16 mouse cellular contexts compared by ENCODE assay signal in the genomic region with DNA sequence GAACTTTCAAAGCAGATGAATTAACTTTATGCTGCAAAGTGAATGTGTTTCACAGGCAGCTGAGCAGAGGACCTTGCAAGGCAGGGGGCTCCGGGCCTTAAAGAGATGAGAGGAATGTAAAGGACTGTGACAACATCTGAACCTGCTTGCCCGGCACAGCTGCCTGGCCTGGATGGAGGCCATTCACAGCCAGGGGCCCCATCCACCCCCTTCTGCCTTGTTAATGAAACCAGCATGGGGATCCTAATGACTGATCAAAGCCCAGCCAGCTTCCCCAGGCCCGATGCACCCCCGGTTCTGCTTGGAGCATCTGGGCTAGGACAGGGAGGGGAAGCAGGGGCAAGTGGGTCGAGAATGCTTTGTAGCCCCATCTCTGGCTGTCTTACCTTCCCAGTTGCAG.
DNase-seq lines count a peak whose midpoint lies in the region; ATAC-seq and TF ChIP-seq lines count a peak whose summit lies in the region.
"Had no signal": no experiment of that assay in that cellular context is flagged by ENCODE, and none has a peak within 500 bp of the region (broad histone marks: within the 10 kb centered on the region; RNA-seq: fewer than 3 reads in every experiment).

No protein-coding gene starts in this region.

- peaks cover 21% of the 10 kb centered on the region for H3K36me3 ChIP-seq in forebrain, embryonic 10.5 days (replicated peaks)
- no peaks in the 10 kb centered on the region; the same call in 1 of the 2 replicates for H3K36me3 ChIP-seq in forebrain, postnatal 0 days (ENCODE audit: insufficient read depth)
- H3K36me3 ChIP-seq in lung, embryonic 16.5 days (ENCODE audit: control insufficient read depth, insufficient read depth, low read length): no peaks in the 10 kb centered on the region
- no peaks in the 10 kb centered on the region for H3K36me3 ChIP-seq in limb, embryonic 13.5 days
- no peaks in the 10 kb centered on the region for H3K36me3 ChIP-seq in intestine, postnatal 0 days (ENCODE audit: control insufficient read depth, insufficient read depth)
- H3K36me3 ChIP-seq: liver, embryonic 13.5 days; neural tube, embryonic 12.5 days; stomach, embryonic 15.5 days had no signal

- no peak overlapping the region for H3K4me3 ChIP-seq in forebrain, embryonic 10.5 days
- H3K4me3 ChIP-seq in forebrain, postnatal 0 days (ENCODE audit: low read depth, low read length): no peak overlapping the region
- no peak overlapping the region for H3K4me3 ChIP-seq in lung, embryonic 16.5 days (ENCODE audit: low read length)
- no peak overlapping the region for H3K4me3 ChIP-seq in limb, embryonic 13.5 days
- no peak overlapping the region for H3K4me3 ChIP-seq in intestine, postnatal 0 days (ENCODE audit: low read depth, low read length)
- H3K4me3 ChIP-seq: liver, embryonic 13.5 days; neural tube, embryonic 12.5 days; stomach, embryonic 15.5 days had no signal

- no peak for TF ChIP-seq CTCF in forebrain, postnatal 0 days (IDR thresholded peaks at IDR 0.05; ENCODE audit: low read depth)
- TF ChIP-seq CTCF in intestine, postnatal 0 days (IDR thresholded peaks at IDR 0.05; ENCODE audit: low read depth): no peak

- no peak overlapping the region for H3K9ac ChIP-seq in forebrain, postnatal 0 days
- H3K9ac ChIP-seq in lung, embryonic 16.5 days (ENCODE audit: low read length): peak overlapping the region; percentile 47; the same call in 1 of the 2 replicates
- 0 out of 2 replicates have a peak overlapping the region, but pooled peaks have one; percentile 45 for H3K9ac ChIP-seq in limb, embryonic 13.5 days
- H3K9ac ChIP-seq in intestine, postnatal 0 days (ENCODE audit: low read depth, low read length): no peak overlapping the region
- H3K9ac ChIP-seq: liver, embryonic 13.5 days; neural tube, embryonic 12.5 days; stomach, embryonic 15.5 days had no signal

- no peaks in the 10 kb centered on the region for H3K9me3 ChIP-seq in forebrain, embryonic 10.5 days
- H3K9me3 ChIP-seq in forebrain, postnatal 0 days (ENCODE audit: low read length): no peaks in the 10 kb centered on the region
- H3K9me3 ChIP-seq in lung, embryonic 16.5 days (ENCODE audit: control insufficient read depth, low read length): no peaks in the 10 kb centered on the region
- H3K9me3 ChIP-seq in limb, embryonic 13.5 days: no peaks in the 10 kb centered on the region
- H3K9me3 ChIP-seq in intestine, postnatal 0 days (ENCODE audit: control insufficient read depth): no peaks in the 10 kb centered on the region
- H3K9me3 ChIP-seq: liver, embryonic 13.5 days; neural tube, embryonic 12.5 days; stomach, embryonic 15.5 days had no signal

- peak; percentile 56 for DNase-seq in forebrain, embryonic 10.5 days (ENCODE audit: extremely low spot score, low spot score)
- DNase-seq in forebrain, postnatal 0 days: no peak
- no peak for DNase-seq in lung, postnatal 36 days
- DNase-seq in ovary, postnatal 14 days (ENCODE audit: low spot score): no peak
- no peak for DNase-seq in yolk sac, embryonic 10.5 days (ENCODE audit: low spot score)
- DNase-seq: adrenal gland, adult 8-10 months; kidney, postnatal 4 days; liver, embryonic 13.5 days; right cerebral cortex, postnatal 4 days had no signal

- peak overlapping the region; percentile 75 for H3K27ac ChIP-seq in forebrain, embryonic 10.5 days
- H3K27ac ChIP-seq in forebrain, postnatal 0 days (ENCODE audit: low read depth, low read length): no peak overlapping the region
- no peak overlapping the region for H3K27ac ChIP-seq in lung, embryonic 16.5 days (ENCODE audit: low read length)
- no peak overlapping the region for H3K27ac ChIP-seq in limb, embryonic 13.5 days
- H3K27ac ChIP-seq in intestine, postnatal 0 days (ENCODE audit: low read depth, low read length): no peak overlapping the region
- H3K27ac ChIP-seq: liver, embryonic 13.5 days; macrophage; neural tube, embryonic 12.5 days; stomach, embryonic 15.5 days had no signal

- no peak for ATAC-seq in forebrain, postnatal 0 days
- no peak for ATAC-seq in lung, embryonic 16.5 days (ENCODE audit: low read depth)
- no peak for ATAC-seq in limb, embryonic 13.5 days (ENCODE audit: low FRiP score, low read depth)
- ATAC-seq in intestine, postnatal 0 days: no peak
- ATAC-seq: inflammation-experienced regulatory T-cells, adult 6 months had no signal

- peaks cover 67% of the 10 kb centered on the region for H3K4me1 ChIP-seq in forebrain, embryonic 10.5 days
- H3K4me1 ChIP-seq in forebrain, postnatal 0 days (ENCODE audit: insufficient read depth): no peaks in the 10 kb centered on the region
- H3K4me1 ChIP-seq in lung, embryonic 16.5 days (replicated peaks; ENCODE audit: control insufficient read depth, insufficient read depth, low read length): no peaks in the 10 kb centered on the region
- H3K4me1 ChIP-seq in limb, embryonic 13.5 days: peaks cover 40% of the 10 kb centered on the region
- H3K4me1 ChIP-seq in intestine, postnatal 0 days (replicated peaks; ENCODE audit: control insufficient read depth, insufficient read depth, low read length): no peaks in the 10 kb centered on the region
- H3K4me1 ChIP-seq: liver, embryonic 13.5 days; stomach, embryonic 15.5 days had no signal

- H3K27me3 ChIP-seq in forebrain, embryonic 10.5 days (ENCODE audit: poor library complexity, severe bottlenecking): peaks cover 11% of the 10 kb centered on the region
- H3K27me3 ChIP-seq in forebrain, postnatal 0 days (ENCODE audit: insufficient read depth, low read length): no peaks in the 10 kb centered on the region
- no peaks in the 10 kb centered on the region for H3K27me3 ChIP-seq in lung, embryonic 16.5 days (ENCODE audit: control insufficient read depth, insufficient read depth, low read depth, low read length)
- H3K27me3 ChIP-seq in limb, embryonic 13.5 days: peaks cover 84% of the 10 kb centered on the region
- no peaks in the 10 kb centered on the region for H3K27me3 ChIP-seq in intestine, postnatal 0 days (replicated peaks; ENCODE audit: control insufficient read depth, insufficient read depth, low read length)
- H3K27me3 ChIP-seq: liver, embryonic 13.5 days; neural tube, embryonic 12.5 days; stomach, embryonic 15.5 days had no signal

- no peak overlapping the region for H3K4me2 ChIP-seq in forebrain, postnatal 0 days (ENCODE audit: low read depth)
- no peak overlapping the region for H3K4me2 ChIP-seq in lung, embryonic 16.5 days (ENCODE audit: low read depth, low read length)
- H3K4me2 ChIP-seq in limb, embryonic 13.5 days (replicated peaks): no peak overlapping the region
- H3K4me2 ChIP-seq in intestine, postnatal 0 days (replicated peaks; ENCODE audit: low read depth): no peak overlapping the region
- H3K4me2 ChIP-seq: liver, embryonic 13.5 days; neural tube, embryonic 12.5 days; stomach, embryonic 15.5 days had no signal

- WGBS in forebrain, embryonic 10.5 days: 4% methylated on average over 5 of the region's 5 CpGs
- 4% methylated on average over 5 of the region's 5 CpGs for WGBS in forebrain, postnatal 0 days
- WGBS in lung, embryonic 16.5 days: 17% methylated on average over 5 of the region's 5 CpGs
- 10% methylated on average over 5 of the region's 5 CpGs for WGBS in limb, embryonic 13.5 days
- 36% methylated on average over 5 of the region's 5 CpGs for WGBS in intestine, postnatal 0 days

Comparison
In these comparisons a context has a peak if more than half of its experiments do, and no peak if none do; other contexts are left out.
1. H3K9ac ChIP-seq: peak in lung, embryonic 16.5 days (single experiment) and limb, embryonic 13.5 days (single experiment); none in forebrain, postnatal 0 days (single experiment) and intestine, postnatal 0 days (single experiment).